Mouse (Mus musculus): ENCODE results near the gene Cfap100. TPM values are rescaled to one million over a fixed set of nuclear protein-coding genes. Genes with fewer than 3 reads are reported as not detected.

Gene Cfap100
- total RNA-seq, 2 experiments from 2014 or later: not detected

- peak; percentile 21 for DNase-seq
Observed at GRCm38 (mm10) chr6:90374647-90375046, 54.0 kb downstream of the Cfap100 start.

- DNase-seq: peak; percentile 46
Observed at GRCm38 (mm10) chr6:90369725-90370553, 58.7 kb downstream of the Cfap100 start.

- peak; percentile 100 for DNase-seq
Observed at GRCm38 (mm10) chr6:90368976-90369724, 59.4 kb downstream of the Cfap100 start, which contains the start of gene Zxdc. Zxdc (plus strand) TSS chr6:90369492.

DNA sequence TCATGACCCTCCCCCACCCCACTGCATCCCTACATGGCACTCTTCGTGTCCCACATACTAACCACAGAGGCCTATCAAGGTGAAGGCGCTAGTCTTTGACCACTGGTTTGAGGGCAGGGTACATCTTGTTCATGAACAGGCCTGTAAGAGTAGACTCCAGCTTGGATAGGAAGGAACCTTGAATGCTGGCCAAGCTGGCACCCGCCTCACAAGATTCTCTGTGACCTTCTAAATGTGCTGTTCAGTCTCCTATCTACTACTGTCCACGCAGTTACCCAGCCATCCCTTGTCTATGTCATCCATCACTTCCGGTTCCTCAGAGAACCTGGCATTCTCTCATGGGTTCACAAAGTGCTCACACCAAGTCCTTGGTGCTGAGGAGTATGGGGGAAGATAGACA is 65.3 kb downstream of the Cfap100 start:
- DNase-seq: no peak

- no peak for DNase-seq
Observed at GRCm38 (mm10) chr6:90360922-90361614, 67.5 kb downstream of the Cfap100 start.

- DNase-seq: peak; percentile 69
Observed at GRCm38 (mm10) chr6:90360024-90360781, 68.4 kb downstream of the Cfap100 start.

- DNase-seq: no peak
Observed at GRCm38 (mm10) chr6:90359445-90359844, 69.2 kb downstream of the Cfap100 start.

DNA sequence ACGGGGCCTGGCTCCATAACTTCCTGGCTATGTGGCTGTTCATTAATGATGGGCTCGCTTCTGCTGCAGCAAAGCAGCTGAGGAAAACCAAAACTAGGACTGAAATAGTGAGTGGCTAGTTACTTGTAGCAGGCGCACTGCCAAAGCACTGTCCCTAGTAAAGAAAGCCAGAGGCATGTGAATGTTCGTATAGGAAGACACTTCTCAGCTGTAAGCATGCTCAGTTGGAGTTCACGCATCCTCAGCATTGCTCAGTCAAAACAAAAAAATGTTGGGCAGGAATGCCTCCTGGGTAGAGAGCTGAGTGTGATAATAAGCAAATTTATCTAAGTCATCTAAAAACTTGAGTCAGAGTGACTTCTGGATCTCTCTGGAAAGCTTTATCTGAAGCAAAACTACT is 70.5 kb downstream of the Cfap100 start:
- no peak for DNase-seq

Other genes with a start within 250 kb of the Cfap100 start
- not detected for gene V1ra8, start 226.0 kb downstream of the Cfap100 start, total RNA-seq (2021)
- gene Vmn1r53, start 204.4 kb downstream of the Cfap100 start, total RNA-seq (2021): not detected
- not detected for gene Vmn1r54, start 182.5 kb downstream of the Cfap100 start, total RNA-seq (2021)
- not detected for gene BC048671, start 127.6 kb downstream of the Cfap100 start, total RNA-seq (2021)
- gene Chst13, start 103.6 kb downstream of the Cfap100 start, total RNA-seq (2021): not detected
- gene Uroc1, start 95.5 kb downstream of the Cfap100 start, total RNA-seq (2021): not detected
- gene Zxdc, start 59.3 kb downstream of the Cfap100 start, total RNA-seq (2021): 10 to 100 TPM; 17.4 to 18.6 TPM
- gene Klf15, start 33.8 kb upstream of the Cfap100 start, total RNA-seq (2021): 10 to 100 TPM in 1 of 2 experiments, 1 to 10 TPM in 1; 9.7 to 11.6 TPM
- gene Aldh1l1, start 57.6 kb upstream of the Cfap100 start, total RNA-seq (2021): 1 to 10 TPM in 1 of 2 experiments, under 1 TPM in 1; 0.61 to 1.2 TPM
- 10 to 100 TPM; 19.4 to 19.8 TPM for gene Slc41a3, start 175.9 kb upstream of the Cfap100 start, total RNA-seq (2021)

Measured in heart, postnatal 4 days (tissue).